Mouse (Mus musculus) small intestine, adult 2 months (tissue): Measurements from ENCODE around the gene Nfu1. TPM values are rescaled to one million over a fixed set of nuclear protein-coding genes. Genes with fewer than 3 reads are reported as not detected.

ENCODE experiments used
- H3K27ac ChIP-seq: fragments of 200-500 bp; 2 replicates; pipeline ENCODE4 v1.5.1; 2012; ENCODE audit warnings: low read depth, low read length, control low read depth, inconsistent platforms; ENCODE audit not compliant: insufficient read depth
- H3K27me3 ChIP-seq: fragments of 200-500 bp; 2 replicates; pipeline ENCODE4 v1.6.1; 2012; ENCODE audit warnings: mild to moderate bottlenecking, moderate library complexity, low read length, inconsistent platforms; ENCODE audit not compliant: control insufficient read depth, insufficient read depth
- H3K36me3 ChIP-seq: fragments of 200-500 bp; 2 replicates; pipeline ENCODE4 v1.6.1; 2012; ENCODE audit warnings: mild to moderate bottlenecking, low read length, control low read depth, inconsistent platforms; ENCODE audit not compliant: control insufficient read depth, insufficient read depth
- H3K4me1 ChIP-seq: fragments of 200-500 bp; 2 replicates; pipeline ENCODE4 v1.6.1; 2012; ENCODE audit warnings: low read length, inconsistent platforms, mixed read lengths; ENCODE audit not compliant: control insufficient read depth, insufficient read depth, insufficient read length
- H3K4me3 ChIP-seq: fragments of 200-500 bp; 2 replicates; pipeline ENCODE4 v1.5.1; 2012; ENCODE audit warnings: low read depth, mild to moderate bottlenecking, control low read depth, inconsistent platforms, low read length, moderate library complexity
- CTCF ChIP-seq: fragments of 200-500 bp; IDR thresholded peaks from 2 replicates; pipeline ENCODE4 v1.5.1; 2012; ENCODE audit warnings: low read depth, mild to moderate bottlenecking, control low read depth, inconsistent platforms, low read length, moderate library complexity, mixed read lengths; ENCODE audit not compliant: insufficient replicate concordance, insufficient read length; ENCODE audit errors: extremely low read depth
- POLR2A ChIP-seq: fragments of 200-500 bp; IDR thresholded peaks from 2 replicates; pipeline ENCODE4 v1.6.1; 2012; ENCODE audit warnings: low read depth, mild to moderate bottlenecking, control low read depth, inconsistent platforms, low read length, moderate library complexity
- WGBS: fragments of 180-500 bp; shearing (Covaris S2); methylation state at CpG from one replicate; pipeline ENCODE4 v1.1.7; 2018; 5-methylcytosine and 5-hydroxymethylcytosine counted together
- polyA plus RNA-seq: library from polyadenylated mRNA; depleted of rRNA; stranded (reverse); fragments of >200 nt; gene quantifications from 2 replicates; pipeline ENCODE4 v1.2.3, GENCODE M21; 2012

Gene Nfu1
- polyA plus RNA-seq, 1 experiment: 36.3 TPM

DNA sequence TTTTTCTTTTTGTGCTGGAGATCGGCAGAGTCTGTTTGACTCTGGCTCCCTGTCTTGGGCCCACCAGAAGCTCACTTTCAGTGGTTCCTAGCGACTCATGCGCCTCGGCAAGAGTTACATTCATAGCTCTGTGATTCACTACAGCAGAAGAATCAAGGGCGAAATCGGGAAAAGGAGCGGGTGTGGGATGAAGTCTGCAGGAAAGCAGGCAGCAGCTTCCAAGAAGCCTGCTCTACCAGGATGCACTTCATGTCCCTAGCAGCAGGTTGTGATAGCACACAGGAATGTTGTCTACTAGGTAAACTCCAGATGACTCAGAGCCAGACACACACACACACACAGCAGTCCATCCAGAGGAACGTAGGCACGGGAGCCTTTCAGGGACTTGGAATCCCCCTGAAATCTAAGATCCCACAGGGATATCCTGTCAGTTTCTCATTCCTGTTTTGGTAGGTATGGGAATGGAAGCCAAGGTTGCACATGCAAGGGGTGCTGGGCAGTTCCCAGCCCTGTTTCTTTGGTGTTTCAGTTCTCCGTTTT lies 42.9 kb downstream of the Nfu1 start:
- Histone ChIP-seq H3K4me3 (no peak overlapping the region), H3K27ac (no peak overlapping the region), H3K27me3 (no peaks in the 10 kb centered on the region), H3K36me3 (peaks cover 54% of the 10 kb centered on the region), H3K4me1 (no peaks in the 10 kb centered on the region)
- 91% methylated on average over 10 of the region's 10 CpGs for WGBS
- TF ChIP-seq POLR2A (no peak), CTCF (no peak)

GRCm38 (mm10) chr6:87054193-87054592 lies 45.2 kb downstream of the Nfu1 start:
- Histone ChIP-seq H3K4me1 (no peaks in the 10 kb centered on the region), H3K27ac (no peak overlapping the region), H3K36me3 (peaks cover 69% of the 10 kb centered on the region), H3K4me3 (no peak overlapping the region), H3K27me3 (no peaks in the 10 kb centered on the region)
- WGBS: 91% methylated on average over 8 of the region's 8 CpGs
- TF ChIP-seq POLR2A: no peak
- TF ChIP-seq CTCF: no peak

GRCm38 (mm10) chr6:87059754-87060153 lies 50.7 kb downstream of the Nfu1 start:
- Histone ChIP-seq H3K4me1 (no peaks in the 10 kb centered on the region), H3K27ac (no peak overlapping the region), H3K27me3 (no peaks in the 10 kb centered on the region), H3K4me3 (no peak overlapping the region), H3K36me3 (peaks cover 70% of the 10 kb centered on the region)
- WGBS: 89% methylated on average over 1 of the region's 1 CpGs
- no peak for TF ChIP-seq CTCF
- TF ChIP-seq POLR2A: no peak

DNA sequence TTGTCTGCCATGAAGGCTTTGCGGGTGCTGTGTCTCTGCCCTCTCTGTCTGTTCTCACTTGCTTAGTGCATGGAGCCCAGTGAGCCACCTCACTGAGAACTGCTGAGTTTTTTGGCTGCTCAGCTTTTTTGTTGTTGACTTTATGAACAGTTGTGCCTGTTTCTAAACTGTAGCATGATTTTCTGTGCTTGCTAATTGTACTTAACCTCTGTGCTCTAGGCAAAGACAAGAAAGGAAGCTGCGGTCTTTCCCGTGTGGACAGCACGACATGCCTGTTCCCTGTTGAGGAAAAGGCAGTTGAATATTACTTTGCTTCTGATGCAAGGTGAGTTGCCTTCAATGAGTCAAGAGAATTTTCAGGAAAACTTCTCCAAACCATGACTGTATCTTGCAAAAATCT lies 54.5 kb downstream of the Nfu1 start:
- 93% methylated on average over 4 of the region's 4 CpGs for WGBS
- TF ChIP-seq POLR2A (no peak), CTCF (no peak)
- H3K4me3 ChIP-seq: no peak overlapping the region
- no peaks in the 10 kb centered on the region for H3K27me3 ChIP-seq
- H3K4me1 ChIP-seq: no peaks in the 10 kb centered on the region
- no peak overlapping the region for H3K27ac ChIP-seq
- peaks cover 69% of the 10 kb centered on the region for H3K36me3 ChIP-seq

- TF ChIP-seq POLR2A (no peak), CTCF (no peak)
- WGBS: 72% methylated on average over 2 of the region's 2 CpGs
- Histone ChIP-seq H3K27ac (peak overlapping the region; percentile 58; the same call in 1 of the 2 replicates), H3K27me3 (no peaks in the 10 kb centered on the region), H3K4me1 (peaks cover 13% of the 10 kb centered on the region; the same call in 1 of the 2 replicates), H3K36me3 (peaks cover 69% of the 10 kb centered on the region), H3K4me3 (no peak overlapping the region)
Observed at GRCm38 (mm10) chr6:87068209-87068608, 59.2 kb downstream of the Nfu1 start.

DNA sequence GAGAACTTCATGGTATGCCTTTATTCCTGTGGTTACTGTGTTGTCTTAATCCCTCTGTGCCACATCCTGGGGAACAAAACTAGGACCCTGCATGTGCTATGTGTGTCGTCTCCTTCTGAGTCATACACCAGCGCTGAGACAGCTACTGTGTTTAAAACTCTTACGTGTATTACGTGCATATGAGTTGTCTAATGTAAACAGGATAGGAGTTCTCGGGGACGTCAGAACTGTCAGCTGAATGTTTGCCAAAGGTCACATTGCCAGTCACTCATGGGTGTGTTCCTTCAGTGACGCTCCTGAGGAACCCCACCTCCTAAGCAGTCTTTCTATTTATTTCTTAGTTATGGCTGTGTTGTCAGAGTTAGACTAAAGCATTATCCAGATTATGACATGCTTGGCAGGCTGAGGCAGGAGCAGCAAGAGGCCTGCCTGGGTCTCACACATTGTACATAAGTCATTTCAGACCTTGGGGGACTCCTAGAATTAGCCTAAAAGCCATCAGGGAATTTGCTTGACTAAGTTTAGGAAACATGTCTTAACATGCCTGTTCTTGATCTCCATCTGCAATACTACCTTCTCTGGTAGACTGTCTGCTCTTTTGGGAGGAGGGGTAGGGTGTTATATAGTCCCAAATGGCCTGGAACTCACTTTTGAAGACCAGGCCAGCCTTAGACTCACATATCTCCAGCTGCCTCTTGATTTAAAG lies 60.3 kb downstream of the Nfu1 start:
- Histone ChIP-seq H3K36me3 (peaks cover 71% of the 10 kb centered on the region), H3K27me3 (no peaks in the 10 kb centered on the region), H3K4me3 (no peak overlapping the region), H3K27ac (peak overlapping the region; percentile 58), H3K4me1 (peaks cover 13% of the 10 kb centered on the region; the same call in 1 of the 2 replicates)
- TF ChIP-seq CTCF (no peak), POLR2A (no peak)
- WGBS: 23% methylated on average over 7 of the region's 7 CpGs

- Histone ChIP-seq H3K27me3 (no peaks in the 10 kb centered on the region), H3K4me3 (no peak overlapping the region), H3K27ac (no peak overlapping the region), H3K36me3 (peaks cover 64% of the 10 kb centered on the region), H3K4me1 (peaks cover 13% of the 10 kb centered on the region; the same call in 1 of the 2 replicates)
- TF ChIP-seq CTCF (no peak), POLR2A (no peak)
- WGBS: 82% methylated on average over 4 of the region's 4 CpGs
Observed at GRCm38 (mm10) chr6:87070641-87071040, 61.6 kb downstream of the Nfu1 start.
